Mouse (Mus musculus) lung, postnatal 36 days (tissue): ENCODE results near the gene Gabrd.
"Not testable (repeated sequence)": the region's sequence is repeated elsewhere in the genome, so short reads cannot be mapped to it uniquely, and the experiment has no call there.

Source experiments
- DNase-seq: peaks from one replicate; pipeline ENCODE4 v3.0.0; 2022; ENCODE audit warnings: mixed read lengths

Gabrd gene

DNA sequence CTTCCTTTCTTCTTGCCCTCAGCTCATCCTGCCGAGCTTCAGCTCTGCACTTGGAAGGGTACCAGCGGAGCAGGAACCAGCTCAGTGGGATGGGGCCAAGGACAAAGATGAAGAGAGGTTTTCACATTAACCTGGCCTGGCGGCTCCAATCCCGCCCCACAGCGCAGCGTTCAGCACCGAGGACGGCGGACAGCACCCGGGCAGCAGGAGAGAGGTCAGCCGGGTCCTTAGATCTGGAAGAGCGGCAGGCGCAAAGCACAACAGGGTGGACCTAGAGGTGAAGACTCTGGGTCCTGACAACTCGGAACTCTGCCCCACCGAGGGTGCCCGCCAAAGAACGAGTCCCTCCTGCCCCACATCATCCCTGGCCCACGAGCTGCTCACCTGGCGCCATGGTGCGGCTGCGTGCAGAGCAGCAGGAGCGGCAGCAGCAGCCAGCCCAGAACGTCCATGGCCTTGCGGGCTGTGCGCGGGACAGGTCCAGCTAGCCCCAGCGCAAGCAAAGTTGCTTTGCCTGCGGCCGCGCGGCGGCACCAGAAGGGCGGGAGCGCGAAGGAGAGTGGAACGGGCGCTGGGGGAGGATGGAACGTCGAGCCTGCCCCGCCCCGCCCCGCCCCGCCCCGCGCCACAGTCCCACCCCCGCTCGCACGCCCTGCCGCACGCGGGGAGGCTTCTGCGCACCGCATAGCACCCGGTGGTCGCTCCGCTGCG, at the start of gene Gabrd:
Gene Gabrd (minus strand): TSS at position 602 of the 711 bp plus-strand sequence.
- peak; percentile 45 for DNase-seq

DNA sequence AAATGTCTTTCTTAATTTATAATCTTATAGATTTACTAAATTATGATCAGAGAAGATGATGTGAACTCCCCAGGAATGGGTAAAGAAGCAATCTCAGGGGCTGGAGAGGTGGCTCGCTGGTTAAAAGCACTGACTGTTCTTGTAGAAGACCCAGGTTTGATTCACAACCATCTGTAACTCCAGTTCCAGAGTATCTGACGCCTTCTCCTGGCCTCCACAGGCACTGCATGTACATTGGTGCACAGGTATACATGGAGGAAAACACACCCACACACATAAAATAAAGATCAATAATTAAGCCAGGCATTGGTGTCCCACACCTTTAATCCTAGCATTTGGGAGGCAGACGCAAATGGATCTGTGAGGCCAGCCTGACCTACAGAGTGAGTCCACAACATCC, 44.9 kb upstream of the Gabrd start:
- no peak for DNase-seq

DNA sequence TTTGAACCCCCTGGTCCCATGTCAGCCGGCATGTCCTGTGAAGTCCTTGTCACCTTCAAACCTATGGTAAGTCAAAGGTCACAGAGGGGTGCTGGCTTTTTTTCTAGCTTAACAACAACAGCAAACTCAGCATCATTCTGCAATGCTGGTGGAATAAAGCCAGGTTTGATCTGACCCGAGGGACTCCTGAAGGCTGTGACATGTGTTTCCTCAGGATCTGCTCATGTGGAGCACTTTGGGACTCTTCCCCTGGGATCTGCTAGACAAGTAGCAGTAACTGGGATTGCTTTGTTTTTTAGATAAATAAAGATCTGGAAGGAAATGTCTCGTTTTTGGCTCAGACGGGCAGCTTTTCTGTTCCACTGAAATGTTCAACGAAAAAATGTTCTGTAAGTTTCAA, 36.1 kb upstream of the Gabrd start:
- DNase-seq, result no peak

DNA sequence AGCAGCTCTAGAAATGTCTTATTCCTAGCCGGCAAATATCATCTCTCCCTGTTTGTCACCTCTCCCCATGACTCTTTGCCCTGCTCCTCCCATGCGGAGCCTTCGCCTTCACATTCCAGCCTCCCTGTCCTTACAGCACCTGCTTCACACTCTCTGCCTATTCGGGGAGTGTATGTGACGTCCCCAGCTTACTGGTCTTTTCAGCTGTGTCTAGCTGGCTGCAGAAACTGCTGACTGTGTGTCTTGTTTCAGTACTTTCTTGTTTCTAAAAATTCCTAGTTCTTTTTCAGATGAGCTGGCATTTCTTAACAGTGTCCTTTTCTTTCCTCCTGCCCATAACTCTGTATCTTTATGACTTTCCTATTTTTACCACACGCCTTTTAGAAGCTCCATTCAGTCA, 34.4 kb upstream of the Gabrd start:
- no peak for DNase-seq

DNA sequence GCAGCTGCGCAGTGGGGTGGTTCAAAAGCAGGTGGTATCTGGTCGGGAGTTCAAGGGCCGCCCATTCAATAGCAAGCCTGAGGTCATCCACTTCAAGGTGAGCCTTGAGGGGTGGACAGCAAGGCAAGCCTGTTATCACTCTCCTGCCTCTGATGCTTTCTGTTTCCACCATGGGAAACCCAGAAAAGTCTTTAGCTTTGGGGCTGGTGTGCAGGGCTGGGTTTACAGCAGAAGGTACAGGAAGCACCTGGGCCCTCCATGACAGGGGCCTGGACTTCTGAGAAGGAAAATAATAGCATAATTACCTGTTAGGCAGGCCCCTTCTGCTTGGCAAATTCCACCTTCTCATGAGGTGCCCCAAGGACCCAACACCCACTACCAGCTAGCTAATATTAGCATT, 31.3 kb upstream of the Gabrd start:
- DNase-seq, result no peak

DNA sequence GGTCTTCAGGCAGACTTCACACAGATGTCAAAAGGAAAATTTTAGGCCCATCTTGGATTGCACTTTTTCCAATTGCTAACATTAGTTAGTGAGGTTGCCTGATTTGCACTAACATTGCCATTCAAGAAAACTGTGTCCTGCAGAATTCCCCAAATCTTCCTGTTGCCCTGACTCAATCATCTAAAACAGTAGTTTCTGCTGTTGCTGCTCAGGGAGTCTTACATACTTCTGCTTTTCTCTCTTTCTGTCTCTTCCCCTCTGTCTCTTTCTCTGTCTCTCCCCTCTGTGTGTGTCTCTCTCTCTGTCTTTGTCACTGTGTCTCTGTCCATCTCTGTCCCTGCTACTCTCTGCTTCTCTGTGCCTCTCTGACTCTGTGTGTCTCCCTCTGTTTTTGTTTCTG, 30.5 kb upstream of the Gabrd start:
- no peak for DNase-seq

DNA sequence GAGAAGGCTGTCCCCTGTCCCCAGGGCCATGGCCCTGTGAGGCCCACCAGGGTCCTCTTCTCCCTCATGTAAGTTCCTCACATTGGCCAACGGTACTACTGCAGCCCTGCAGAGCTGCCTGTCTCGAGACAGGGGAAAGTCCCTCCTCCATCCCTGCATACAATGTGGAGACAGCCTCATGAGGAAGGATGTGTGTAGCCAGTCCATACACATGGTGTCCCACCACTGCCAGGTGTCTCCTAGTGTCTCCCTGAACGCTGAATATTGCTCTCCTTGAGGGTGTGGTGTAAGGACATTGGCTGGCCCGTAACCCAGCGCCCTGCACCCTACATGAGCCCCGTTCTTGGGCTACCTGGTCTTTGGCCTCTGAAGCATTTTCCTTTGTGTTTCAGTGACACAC, 28.4 kb upstream of the Gabrd start:
- DNase-seq, result no peak

DNA sequence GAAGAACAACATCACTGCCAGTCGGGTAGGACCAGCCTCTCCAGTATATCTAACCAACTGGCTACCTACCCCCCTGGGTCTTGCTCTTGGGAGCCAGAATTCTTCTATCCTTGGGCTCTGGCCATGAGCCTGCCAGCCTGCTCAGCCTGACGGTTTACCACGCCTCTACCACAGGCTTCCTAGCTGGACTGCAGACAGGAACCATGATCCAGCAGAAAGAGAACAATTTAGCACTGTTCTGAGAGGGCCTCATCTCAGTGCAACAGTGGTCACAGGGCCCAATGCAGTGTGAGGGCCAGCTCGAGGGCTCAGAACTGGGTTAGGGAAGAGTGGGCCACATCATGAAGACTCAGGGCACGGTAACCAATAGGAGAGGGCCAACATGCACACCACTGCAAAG, 26.1 kb upstream of the Gabrd start:
- DNase-seq, result no peak

DNA sequence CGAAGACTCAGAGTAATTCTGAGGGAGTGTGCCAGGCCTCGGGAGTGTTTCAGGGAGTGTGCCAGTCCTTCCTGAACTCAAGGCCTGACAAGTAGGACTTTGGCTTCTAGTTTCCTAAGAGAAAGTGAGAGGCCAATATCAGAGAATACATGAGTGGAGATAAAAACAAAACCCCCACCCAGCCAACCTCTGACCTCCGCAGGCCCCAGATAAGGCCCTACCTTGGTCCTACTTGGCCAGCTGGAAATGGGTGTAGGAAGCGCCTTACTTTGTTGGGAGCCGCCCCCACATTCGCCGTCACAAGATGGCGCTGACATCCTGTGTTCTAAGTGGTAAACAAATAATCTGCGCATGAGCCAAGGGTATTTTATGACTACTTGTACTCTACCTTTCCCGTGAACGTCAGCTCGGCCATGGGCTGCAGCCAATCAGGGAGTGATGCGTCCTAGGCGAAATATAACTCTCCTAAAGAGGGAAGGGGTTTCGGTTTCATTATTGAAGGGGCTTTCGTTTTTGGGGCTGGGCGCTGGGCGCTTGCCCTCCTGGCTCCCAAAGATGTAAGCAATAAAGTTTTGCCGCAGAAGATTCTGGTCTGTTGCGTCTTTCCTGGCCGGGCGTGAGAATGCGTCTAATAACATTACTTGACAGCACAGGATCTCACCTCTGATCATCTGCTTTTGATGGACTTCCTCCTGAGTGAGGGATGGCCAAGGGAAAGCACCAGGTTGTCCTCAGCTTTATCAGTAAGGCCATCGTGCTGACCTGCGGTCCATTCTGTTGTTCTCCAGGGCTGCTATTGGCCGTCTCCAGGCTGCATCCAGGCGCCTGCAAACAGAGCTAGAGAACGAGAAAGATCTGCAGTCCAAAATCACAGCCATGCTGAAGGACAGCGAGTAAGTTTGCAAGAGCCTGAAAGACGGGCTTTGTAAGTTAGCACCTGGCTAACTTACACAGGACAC, 23.8 kb upstream of the Gabrd start:
- DNase-seq, result not testable (repeated sequence)

DNA sequence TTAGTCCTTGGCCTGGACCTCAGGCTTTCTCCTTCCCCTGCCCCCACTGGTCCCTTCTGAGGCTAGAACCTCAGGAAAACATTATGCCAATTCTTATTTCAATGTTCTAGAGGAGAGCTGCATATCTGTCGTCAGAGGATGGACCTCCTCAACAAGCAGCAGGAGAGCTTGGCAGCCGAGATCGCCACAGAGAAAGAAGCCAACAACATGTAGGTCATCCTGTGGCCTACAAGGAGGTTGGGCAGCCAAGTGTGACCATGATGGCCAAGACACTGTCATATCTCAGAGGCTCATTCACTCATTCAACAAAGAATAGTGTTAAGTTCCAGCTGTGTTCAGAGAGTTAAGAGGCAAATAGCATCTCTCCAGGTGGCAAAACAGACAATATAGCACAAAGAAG, 22.2 kb upstream of the Gabrd start:
- no peak for DNase-seq

DNA sequence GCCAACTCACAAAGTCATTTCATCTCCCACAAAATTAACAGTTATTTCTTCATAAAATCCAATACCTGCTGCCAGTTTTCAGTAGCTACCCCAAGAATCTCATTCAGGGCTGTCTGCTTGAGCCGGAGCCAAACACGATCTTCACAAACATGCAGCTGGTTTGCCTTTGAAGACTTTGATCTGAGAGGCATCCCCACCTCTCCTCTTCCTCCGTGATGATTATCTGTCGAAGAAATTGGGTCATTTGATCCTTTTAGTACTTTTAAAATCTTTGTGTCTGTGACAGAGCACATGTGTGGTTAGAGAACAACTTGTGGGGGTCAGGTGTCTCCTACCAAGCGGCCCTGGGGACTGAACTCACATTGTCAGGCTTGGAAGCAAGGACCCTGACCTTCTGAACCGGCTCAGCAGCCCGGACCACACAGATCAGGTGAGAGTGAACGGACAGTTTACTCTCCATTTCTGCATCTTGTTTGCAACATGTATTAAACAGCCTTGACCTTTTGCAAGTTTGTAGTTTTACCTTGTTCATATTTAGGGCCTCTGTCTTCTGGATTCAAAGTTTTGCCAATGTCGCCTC, 16.8 kb upstream of the Gabrd start:
- DNase-seq, result no peak

DNA sequence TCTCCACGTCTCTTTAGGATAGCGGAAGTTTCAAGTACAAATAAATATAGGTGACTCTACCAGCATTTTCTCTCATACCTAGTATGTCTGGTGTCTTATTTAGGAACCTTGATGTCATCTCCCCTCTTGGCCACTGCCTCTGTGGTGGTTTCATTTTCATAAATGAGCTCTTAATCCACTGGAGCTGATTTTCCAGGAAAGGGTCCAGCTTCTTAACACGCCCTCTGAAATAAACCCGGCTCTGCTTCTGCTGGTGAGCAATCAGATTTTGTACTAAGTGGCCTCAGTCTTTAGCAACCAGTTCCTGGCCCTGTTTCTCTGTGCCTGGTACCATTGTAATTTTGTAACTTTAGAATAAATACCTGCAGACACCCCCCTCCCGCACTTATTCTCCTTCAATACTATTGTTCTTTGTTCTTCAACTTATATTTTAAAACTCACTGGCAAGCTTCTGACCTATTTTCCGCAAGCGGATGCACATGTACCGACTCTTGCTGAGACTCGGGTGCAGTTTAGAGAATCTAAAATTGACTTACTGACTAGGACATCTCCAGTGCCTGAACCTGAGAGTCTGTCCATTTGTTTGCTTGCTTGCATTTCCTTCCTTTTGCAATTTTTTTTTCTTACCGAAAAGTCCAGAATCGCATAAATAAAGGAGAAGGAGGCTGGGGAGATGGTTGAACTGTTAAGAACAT, 15.9 kb upstream of the Gabrd start:
- no peak for DNase-seq

DNA sequence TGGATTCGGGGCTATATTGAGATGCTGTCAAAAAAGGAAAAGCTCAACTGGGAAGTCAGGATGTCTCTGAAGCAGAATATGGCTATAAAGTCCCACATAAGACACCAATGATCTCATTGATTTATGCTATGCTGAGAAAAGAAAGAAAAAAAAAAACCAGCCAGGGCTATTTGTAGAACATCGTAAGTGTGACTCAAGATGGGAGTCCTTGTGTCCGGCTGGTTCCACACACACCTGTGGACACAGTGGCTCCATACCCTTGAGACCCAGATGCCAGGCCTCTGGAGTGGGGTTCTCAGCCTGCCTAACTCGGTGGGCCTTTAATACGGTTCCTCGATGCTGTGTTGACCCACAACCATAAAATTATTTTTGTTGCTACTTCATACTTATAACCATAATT, 14.2 kb upstream of the Gabrd start:
- no peak for DNase-seq

DNA sequence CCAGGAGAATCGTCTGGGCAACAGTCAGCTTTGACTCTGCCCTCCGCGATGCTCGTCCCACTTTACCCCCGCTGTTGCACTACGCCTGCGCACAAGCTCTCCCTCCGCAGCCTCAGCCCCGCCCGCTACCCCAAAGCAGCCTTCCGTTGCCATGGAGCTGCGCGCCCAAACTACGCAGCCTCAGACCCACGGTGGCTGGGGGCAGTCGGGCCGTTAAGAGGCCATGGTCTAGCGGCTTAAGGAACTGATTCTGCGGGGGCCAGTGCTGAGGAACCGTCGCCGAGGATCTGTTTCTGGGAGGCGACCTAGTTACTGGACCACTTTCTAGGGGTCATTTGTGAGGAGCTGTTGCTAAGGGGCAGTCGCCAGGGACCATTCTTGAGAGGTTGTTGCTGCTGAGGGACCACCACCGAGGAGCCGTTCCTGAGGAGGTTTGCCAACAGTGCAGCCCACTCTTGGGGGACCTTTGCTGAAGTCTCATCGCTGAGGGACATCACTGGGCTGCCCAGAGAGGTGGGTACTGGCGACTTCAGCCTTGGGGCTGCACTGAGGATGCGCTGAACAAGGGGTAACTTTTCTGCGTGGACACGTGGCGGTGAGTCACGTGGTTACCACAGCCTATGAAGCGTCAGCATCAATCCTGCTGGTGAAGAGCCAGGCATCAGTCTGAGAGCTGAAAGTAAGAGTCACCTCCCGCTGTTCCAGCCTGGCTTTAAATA, 11.3 kb upstream of the Gabrd start, which contains the start of gene Cfap74:
Gene Cfap74 (plus strand): TSS at position 133 of the 719 bp plus-strand sequence.
- peak; percentile 63 for DNase-seq

DNA sequence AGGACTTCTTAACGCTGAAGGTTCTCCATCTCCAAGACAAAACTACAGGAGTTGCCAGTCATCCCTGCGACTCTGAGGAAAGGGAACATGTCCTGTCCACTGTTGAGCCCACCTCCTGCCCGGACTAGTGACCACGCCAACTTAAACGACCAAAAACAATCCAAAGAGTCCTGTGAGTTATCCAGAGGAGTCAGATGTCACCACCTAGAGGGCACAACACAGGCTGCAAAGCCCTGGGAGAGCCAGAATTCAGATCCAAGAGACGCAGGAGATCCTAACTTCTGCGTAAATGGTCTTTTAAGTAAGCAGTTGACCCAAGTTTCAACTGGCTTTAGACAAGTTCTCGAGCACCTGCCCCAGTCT, 10.8 kb upstream of the Gabrd start:
- DNase-seq, result peak; percentile 29

DNA sequence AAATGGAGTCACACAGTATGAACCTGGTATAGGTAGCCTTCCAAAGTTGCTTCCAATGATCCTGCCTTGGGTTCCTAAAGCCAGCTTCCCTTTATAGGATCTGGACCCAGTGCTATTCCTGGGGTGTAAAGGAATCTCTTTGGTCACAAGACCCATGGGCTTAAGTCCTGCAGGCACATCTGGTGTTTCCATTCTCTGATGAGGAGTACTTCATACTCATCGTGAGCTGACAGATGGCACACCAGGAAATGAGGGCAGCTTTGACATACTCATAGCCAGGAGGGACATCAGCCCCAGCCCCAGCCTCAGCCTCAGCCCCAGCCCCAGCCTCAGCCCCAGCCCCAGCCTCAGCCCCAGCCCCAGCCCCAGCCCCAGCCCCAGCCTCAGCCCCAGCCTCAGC, 4.6 kb upstream of the Gabrd start:
- no peak for DNase-seq

DNA sequence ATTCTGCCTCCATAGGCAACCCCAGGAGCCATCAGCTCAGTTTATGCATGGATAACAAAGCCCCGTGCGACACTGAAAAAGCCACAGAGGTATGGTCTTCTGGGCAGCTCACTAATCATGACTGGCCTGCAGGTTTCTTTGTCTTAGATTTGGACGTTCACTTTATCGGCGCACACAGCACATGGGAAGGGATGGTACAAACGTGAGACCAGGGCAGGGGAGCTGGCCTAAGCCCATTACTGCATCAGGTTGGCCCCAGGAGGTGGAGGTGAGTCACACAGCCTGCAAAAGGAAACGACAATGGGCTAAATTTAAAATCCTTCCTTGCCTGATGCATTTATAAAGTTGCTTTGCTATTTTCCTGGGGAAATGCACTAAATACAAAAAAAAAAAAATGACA, 3.2 kb upstream of the Gabrd start:
- no peak for DNase-seq

DNA sequence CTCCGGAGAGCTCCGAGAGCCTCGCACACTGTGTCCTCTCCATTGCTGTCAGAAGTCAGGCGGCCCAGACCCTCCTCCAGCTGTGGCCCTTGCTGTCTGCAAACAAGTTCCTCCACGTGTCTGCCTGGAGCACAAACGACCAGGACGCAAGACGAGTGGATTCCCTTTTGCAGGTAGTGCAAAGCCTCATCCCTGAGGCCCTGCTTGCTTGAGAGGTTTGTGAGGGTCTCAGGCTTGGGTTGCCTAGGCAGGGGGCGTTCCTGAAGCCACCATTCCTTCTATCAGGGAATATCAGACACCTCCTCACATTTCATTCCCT, 269 bp upstream of the Gabrd start:
- no peak for DNase-seq

DNA sequence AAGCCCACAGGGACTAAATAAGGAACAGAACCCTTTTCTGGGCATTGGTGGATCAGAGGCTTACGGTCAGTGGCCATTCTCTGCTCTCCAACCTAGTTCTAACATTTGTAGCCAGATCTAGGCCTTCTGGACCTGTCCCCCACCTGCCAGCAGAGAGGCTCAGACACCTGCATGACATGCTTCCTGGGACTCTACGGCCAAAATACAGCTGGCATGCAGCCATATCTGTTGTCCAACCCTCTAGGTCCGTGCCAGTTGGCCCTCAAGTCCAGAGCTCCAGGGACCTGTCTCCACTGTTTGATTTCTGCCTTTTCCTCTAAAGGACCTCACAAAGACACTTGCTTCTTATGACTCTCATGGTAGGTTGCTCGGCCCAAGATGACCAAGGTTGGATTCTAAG, 1.2 kb downstream of the Gabrd start:
- DNase-seq, result no peak

DNA sequence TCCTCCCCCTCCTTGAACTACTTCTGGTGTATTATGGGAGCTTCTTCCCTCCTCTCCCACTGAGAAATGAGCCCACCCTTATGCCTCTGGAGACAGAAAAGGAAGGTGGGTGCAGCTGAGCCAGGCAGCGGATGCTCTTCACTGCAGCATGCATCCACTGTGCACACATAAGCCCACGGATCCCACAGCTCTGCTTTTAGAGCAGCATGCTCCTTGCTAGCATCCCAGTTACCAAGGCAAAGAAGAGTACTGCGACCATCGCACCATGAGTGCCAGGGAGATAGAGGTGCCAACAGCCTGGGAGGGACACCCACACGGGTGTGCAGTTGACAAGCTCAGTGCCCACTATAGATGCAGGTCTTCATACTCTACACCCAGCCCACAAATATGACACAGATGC, 2.4 kb downstream of the Gabrd start:
- no peak for DNase-seq

DNA sequence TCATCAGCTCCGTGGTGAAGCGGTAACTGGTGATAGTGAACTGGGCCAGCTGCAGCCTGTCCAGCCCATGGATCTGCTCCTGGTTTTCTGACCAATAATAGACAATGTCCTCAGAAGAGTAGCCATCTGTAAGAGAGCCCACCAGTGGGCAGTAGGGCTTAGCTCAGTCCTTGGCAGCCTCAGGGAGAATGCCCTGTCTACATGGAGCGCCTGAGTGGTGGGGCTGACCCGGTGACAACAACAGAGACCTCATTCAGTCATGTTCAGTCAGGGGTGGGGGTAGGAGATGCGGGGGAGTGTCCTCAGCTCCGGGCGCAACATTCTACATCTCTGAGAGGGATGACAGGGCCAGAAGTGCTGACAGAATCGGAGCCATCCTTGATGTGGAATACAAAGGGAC, 10.7 kb downstream of the Gabrd start:
- DNase-seq, result no peak

DNA sequence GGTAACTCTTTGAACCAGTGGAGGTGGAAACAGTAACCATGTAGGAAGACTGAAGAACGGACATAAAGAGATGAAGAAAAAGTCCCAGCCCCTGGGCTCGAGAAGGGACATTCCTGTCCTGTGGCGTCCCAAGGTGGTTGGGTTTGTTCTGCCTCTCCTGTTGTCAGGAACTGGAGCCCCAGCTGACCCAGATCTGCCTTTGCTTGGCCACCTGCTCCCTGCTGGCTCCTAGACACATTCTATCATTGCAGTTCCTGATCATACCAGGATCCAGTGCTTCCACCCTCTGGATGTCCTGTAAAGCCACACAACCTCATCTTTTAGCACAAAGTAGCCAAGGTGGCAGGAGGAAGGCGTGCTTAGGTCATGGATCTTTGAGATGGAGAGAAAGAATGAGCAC, 14.6 kb downstream of the Gabrd start:
- no peak for DNase-seq

DNA sequence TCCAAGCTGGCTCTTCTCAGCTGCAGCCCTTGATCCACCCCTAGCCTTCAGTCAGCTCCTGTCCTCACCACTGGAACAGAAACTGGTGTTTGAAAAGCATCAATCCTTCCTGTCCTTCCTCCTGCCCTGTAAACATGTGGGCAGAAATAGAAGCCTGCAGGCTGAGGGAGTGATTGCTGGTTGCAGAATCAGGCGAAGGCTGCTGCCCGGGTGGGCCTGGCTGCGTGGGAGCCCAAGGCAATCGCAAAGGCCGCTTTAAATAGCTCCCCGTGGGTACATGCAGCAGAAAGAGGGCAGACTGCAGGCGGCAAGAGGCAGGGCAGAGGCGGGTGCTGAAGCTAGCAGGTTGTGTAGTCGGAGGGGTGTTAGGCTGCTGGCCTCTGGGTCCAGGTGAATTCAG, 15.2 kb downstream of the Gabrd start:
- no peak for DNase-seq
